Mouse (Mus musculus): ENCODE data around the gene Ube2u. TPM values are rescaled to one million over a fixed set of nuclear protein-coding genes. Genes with fewer than 3 reads are reported as not detected.

Gene Ube2u
- total RNA-seq, 1 experiment = not detected

DNA sequence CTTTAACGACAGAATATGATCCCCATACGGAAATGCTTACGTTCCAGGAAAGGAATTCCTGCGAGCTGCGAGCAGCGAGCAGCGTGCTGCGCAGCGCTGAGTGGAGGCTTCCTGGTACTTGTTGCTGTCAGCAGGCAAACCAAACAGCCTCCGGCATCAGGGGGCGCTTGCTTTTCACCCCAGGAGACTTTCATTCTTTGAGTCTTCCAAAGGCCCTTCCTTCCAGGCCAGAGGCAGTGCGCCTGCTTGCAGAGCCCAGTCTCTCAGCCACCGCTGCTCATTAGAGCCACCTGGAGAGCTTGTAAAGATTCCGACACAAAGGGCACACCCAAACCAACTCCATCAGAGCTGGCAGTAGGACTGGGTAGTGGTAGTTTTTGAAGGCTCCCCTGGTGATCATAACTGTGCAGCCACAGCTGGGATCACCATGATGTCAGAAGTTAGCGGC lies 48.9 kb downstream of the Ube2u start:
- Histone ChIP-seq H3K4me3 (ENCODE audit: insufficient read depth in 1 of 2, low read depth in 1 of 2, low read length in 2 of 2, poor library complexity in 1 of 2, severe bottlenecking in 1 of 2) (peak overlapping the region in 1 of 2 experiments; percentile 34; a peak in 1 of 4 replicates), H3K36me3 (ENCODE audit: control insufficient read depth, insufficient read depth, low read length, poor library complexity, severe bottlenecking) (no peaks in the 10 kb centered on the region), H3K9ac (ENCODE audit: insufficient read depth, low read depth, low read length, poor library complexity, severe bottlenecking) (no peak overlapping the region), H3K9me3 (ENCODE audit: control insufficient read depth, insufficient read depth, low read depth, low read length) (no peaks in the 10 kb centered on the region), H3K27ac (ENCODE audit: insufficient read depth, low read depth, low read length, poor library complexity, severe bottlenecking) (no peak overlapping the region), H3K4me1 (ENCODE audit: control insufficient read depth in 2 of 2, insufficient read depth in 2 of 2, low read length in 2 of 2, poor library complexity in 1 of 2) (peaks cover 2 to 8% of the 10 kb centered on the region in 2 experiments; a peak in 1 of 4 replicates)
- peak; percentile 46 for DNase-seq (ENCODE audit: low read depth, low spot score)
- in situ Hi-C loops (cut with MboI; ENCODE audit: low sequenced_read_pairs in 2 of 2, unreplicated experiment in 2 of 2) = loop anchor here in 1 of 2 experiments (25.0 kb wide), 1 partner anchor 490 kb away; no protein-coding TSS in a partner anchor
- TF ChIP-seq CHD2 (IDR thresholded peaks at IDR 0.05; ENCODE audit: low read depth, low read length) = no peak
- TF ChIP-seq MAFK (IDR thresholded peaks at IDR 0.05; ENCODE audit: insufficient read depth, low read depth, low read length) = no peak
- TF ChIP-seq ZC3H11A (IDR thresholded peaks at IDR 0.05; ENCODE audit: borderline replicate concordance, low read depth, low read length) = no peak
- no peak for TF ChIP-seq HCFC1 (IDR thresholded peaks at IDR 0.05; ENCODE audit: borderline replicate concordance, insufficient read depth, low read length)
- TF ChIP-seq ZNF384 (IDR thresholded peaks at IDR 0.05; ENCODE audit: low read depth, low read length) = no peak

DNA sequence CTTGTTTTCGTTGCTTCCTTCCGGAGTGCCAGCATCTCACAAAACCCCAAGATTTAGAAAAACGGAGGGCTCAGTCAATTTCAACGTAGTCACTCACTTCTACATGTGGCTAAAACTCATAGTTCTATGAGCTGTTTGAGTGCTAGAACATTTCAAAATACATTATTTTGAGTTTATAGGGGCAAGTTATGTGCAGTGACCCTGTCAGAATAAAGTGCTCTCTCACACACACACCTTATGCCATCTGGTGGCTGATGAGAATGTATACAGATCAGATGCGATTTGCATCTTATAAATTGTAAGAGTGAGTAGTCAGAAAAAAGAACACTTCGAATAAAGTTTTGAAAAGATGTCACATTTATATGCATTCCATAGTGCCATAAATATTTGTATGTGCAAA lies 55.0 kb downstream of the Ube2u start:
- DNase-seq (ENCODE audit: low read depth, low spot score) = no peak
- no peak for TF ChIP-seq ZNF384 (IDR thresholded peaks at IDR 0.05; ENCODE audit: low read depth, low read length)
- no peak for TF ChIP-seq MAFK (IDR thresholded peaks at IDR 0.05; ENCODE audit: insufficient read depth, low read depth, low read length)
- TF ChIP-seq ZC3H11A (IDR thresholded peaks at IDR 0.05; ENCODE audit: borderline replicate concordance, low read depth, low read length) = no peak
- no peak for TF ChIP-seq CHD2 (IDR thresholded peaks at IDR 0.05; ENCODE audit: low read depth, low read length)
- TF ChIP-seq HCFC1 (IDR thresholded peaks at IDR 0.05; ENCODE audit: borderline replicate concordance, insufficient read depth, low read length) = no peak
- H3K9me3 ChIP-seq (ENCODE audit: control insufficient read depth, insufficient read depth, low read depth, low read length) = no peaks in the 10 kb centered on the region
- H3K27ac ChIP-seq (ENCODE audit: insufficient read depth, low read depth, low read length, poor library complexity, severe bottlenecking) = no peak overlapping the region
- H3K36me3 ChIP-seq (ENCODE audit: control insufficient read depth, insufficient read depth, low read length, poor library complexity, severe bottlenecking) = no peaks in the 10 kb centered on the region
- in situ Hi-C loops (cut with MboI; ENCODE audit: low sequenced_read_pairs in 2 of 2, unreplicated experiment in 2 of 2) = loop anchor here (10.0 to 25.0 kb wide), 2 partner anchors 496 to 529 kb away; no protein-coding TSS in a partner anchor
- no peak overlapping the region for H3K4me3 ChIP-seq (ENCODE audit: insufficient read depth in 1 of 2, low read depth in 1 of 2, low read length in 2 of 2, poor library complexity in 1 of 2, severe bottlenecking in 1 of 2)
- H3K4me1 ChIP-seq (ENCODE audit: control insufficient read depth in 2 of 2, insufficient read depth in 2 of 2, low read length in 2 of 2, poor library complexity in 1 of 2) = peaks cover 0 to 2% of the 10 kb centered on the region in 2 experiments; a peak in 1 of 4 replicates
- no peak overlapping the region for H3K9ac ChIP-seq (ENCODE audit: insufficient read depth, low read depth, low read length, poor library complexity, severe bottlenecking)

DNA sequence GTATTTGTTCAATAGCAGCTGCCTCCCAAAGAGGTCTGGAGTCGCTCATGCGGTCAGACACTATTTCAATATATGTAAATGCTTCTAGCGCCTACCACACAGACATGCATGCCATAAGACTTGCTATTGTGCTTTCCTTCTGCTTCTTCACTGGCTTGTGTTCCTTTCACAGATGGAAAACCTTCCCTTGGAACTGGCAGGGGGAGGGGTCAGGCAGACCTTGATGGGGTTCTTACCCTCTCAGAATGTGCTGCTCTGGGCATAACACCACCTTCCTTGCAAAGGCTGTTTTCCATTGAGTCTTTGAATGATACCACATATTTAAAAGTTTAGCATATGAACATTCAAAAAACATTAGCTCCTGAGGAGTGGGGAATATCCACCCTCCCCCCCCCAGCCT lies 56.3 kb downstream of the Ube2u start:
- Histone ChIP-seq H3K4me3 (ENCODE audit: insufficient read depth in 1 of 2, low read depth in 1 of 2, low read length in 2 of 2, poor library complexity in 1 of 2, severe bottlenecking in 1 of 2) (no peak overlapping the region), H3K9me3 (ENCODE audit: control insufficient read depth, insufficient read depth, low read depth, low read length) (no peaks in the 10 kb centered on the region), H3K9ac (ENCODE audit: insufficient read depth, low read depth, low read length, poor library complexity, severe bottlenecking) (no peak overlapping the region), H3K36me3 (ENCODE audit: control insufficient read depth, insufficient read depth, low read length, poor library complexity, severe bottlenecking) (no peaks in the 10 kb centered on the region), H3K4me1 (ENCODE audit: control insufficient read depth in 2 of 2, insufficient read depth in 2 of 2, low read length in 2 of 2, poor library complexity in 1 of 2) (no peaks in the 10 kb centered on the region), H3K27ac (ENCODE audit: insufficient read depth, low read depth, low read length, poor library complexity, severe bottlenecking) (no peak overlapping the region)
- in situ Hi-C loops (cut with MboI; ENCODE audit: low sequenced_read_pairs in 2 of 2, unreplicated experiment in 2 of 2) = loop anchor here (10.0 to 25.0 kb wide), 2 partner anchors 498 to 530 kb away; no protein-coding TSS in a partner anchor
- DNase-seq (ENCODE audit: low read depth, low spot score) = no peak
- TF ChIP-seq CHD2 (IDR thresholded peaks at IDR 0.05; ENCODE audit: low read depth, low read length) = no peak
- TF ChIP-seq ZNF384 (IDR thresholded peaks at IDR 0.05; ENCODE audit: low read depth, low read length) = no peak
- no peak for TF ChIP-seq HCFC1 (IDR thresholded peaks at IDR 0.05; ENCODE audit: borderline replicate concordance, insufficient read depth, low read length)
- TF ChIP-seq ZC3H11A (IDR thresholded peaks at IDR 0.05; ENCODE audit: borderline replicate concordance, low read depth, low read length) = no peak
- TF ChIP-seq MAFK (IDR thresholded peaks at IDR 0.05; ENCODE audit: insufficient read depth, low read depth, low read length) = no peak

DNA sequence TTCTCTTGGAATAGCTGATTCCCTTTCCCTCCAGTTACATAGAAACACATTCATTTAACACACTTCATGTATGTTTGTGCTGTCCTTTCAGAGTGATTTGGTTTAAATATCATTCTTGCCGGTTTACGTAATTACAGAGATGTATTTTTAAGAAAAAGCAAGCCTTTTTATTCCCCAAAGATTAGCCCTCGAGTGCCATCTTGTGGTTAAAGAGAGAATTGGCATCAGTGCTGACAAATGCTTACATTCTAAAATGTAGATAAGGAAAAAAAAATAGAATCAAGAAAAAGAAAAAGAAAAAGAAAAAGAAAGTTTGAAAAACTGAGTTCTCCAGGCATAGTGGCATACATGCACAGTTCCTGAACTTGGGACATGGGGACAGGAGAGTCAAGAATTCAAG lies 59.2 kb downstream of the Ube2u start:
- TF ChIP-seq ZC3H11A (IDR thresholded peaks at IDR 0.05; ENCODE audit: borderline replicate concordance, low read depth, low read length) = no peak
- TF ChIP-seq ZNF384 (IDR thresholded peaks at IDR 0.05; ENCODE audit: low read depth, low read length) = no peak
- no peak for TF ChIP-seq MAFK (IDR thresholded peaks at IDR 0.05; ENCODE audit: insufficient read depth, low read depth, low read length)
- TF ChIP-seq HCFC1 (IDR thresholded peaks at IDR 0.05; ENCODE audit: borderline replicate concordance, insufficient read depth, low read length) = no peak
- no peak for TF ChIP-seq CHD2 (IDR thresholded peaks at IDR 0.05; ENCODE audit: low read depth, low read length)
- Histone ChIP-seq H3K4me1 (ENCODE audit: control insufficient read depth in 2 of 2, insufficient read depth in 2 of 2, low read length in 2 of 2, poor library complexity in 1 of 2) (no peaks in the 10 kb centered on the region), H3K27ac (ENCODE audit: insufficient read depth, low read depth, low read length, poor library complexity, severe bottlenecking) (no peak overlapping the region), H3K36me3 (ENCODE audit: control insufficient read depth, insufficient read depth, low read length, poor library complexity, severe bottlenecking) (no peaks in the 10 kb centered on the region), H3K9me3 (ENCODE audit: control insufficient read depth, insufficient read depth, low read depth, low read length) (no peaks in the 10 kb centered on the region), H3K9ac (ENCODE audit: insufficient read depth, low read depth, low read length, poor library complexity, severe bottlenecking) (no peak overlapping the region), H3K4me3 (ENCODE audit: insufficient read depth in 1 of 2, low read depth in 1 of 2, low read length in 2 of 2, poor library complexity in 1 of 2, severe bottlenecking in 1 of 2) (no peak overlapping the region)
- DNase-seq (ENCODE audit: low read depth, low spot score) = peak; percentile 47
- in situ Hi-C loops (cut with MboI; ENCODE audit: low sequenced_read_pairs in 2 of 2, unreplicated experiment in 2 of 2) = loop anchor here (10.0 to 25.0 kb wide), 2 partner anchors 501 to 533 kb away; no protein-coding TSS in a partner anchor
